Mouse (Mus musculus) C2C12 (cell line): Measurements from ENCODE around the gene Elp1.

Source experiments
- CTCF ChIP-seq: IDR thresholded peaks from one replicate; pipeline ENCODE4 v1.5.1; 2011; ENCODE audit not compliant: control insufficient read depth, insufficient read depth, insufficient read length
- MYOG ChIP-seq: IDR thresholded peaks from one replicate; pipeline ENCODE4 v1.6.1; 2011; ENCODE audit not compliant: control insufficient read depth, insufficient read length; ENCODE audit errors: extremely low read depth

DNA sequence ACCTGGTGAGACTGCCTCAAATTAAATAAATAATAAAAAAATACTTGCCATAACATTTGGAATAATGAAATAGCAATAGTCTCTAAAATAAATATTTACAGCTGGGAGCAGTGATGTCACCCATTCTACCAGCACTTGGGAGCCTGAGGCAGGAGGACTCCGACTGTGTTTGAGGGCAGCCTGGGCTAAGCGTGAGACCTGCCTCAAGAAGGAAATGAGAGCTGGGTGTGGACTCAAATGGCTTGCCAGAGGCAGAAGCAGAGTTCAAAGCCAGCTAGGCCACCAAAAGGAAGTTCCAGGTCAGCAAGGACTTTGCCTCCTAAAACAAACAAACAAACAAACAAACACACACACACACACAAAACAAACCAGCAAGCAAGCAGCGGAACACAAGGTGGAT, 45.3 kb upstream of the Elp1 start:
- TF ChIP-seq CTCF (no peak), MYOG (no peak)
